Mouse (Mus musculus) layer of hippocampus, adult 9-10 months (tissue): ENCODE data around the gene Clptm1l.

Source experiments
- DNase-seq: peaks from one replicate; pipeline ENCODE4 v3.0.0; 2022; ENCODE audit warnings: low spot score

Clptm1l gene

DNA sequence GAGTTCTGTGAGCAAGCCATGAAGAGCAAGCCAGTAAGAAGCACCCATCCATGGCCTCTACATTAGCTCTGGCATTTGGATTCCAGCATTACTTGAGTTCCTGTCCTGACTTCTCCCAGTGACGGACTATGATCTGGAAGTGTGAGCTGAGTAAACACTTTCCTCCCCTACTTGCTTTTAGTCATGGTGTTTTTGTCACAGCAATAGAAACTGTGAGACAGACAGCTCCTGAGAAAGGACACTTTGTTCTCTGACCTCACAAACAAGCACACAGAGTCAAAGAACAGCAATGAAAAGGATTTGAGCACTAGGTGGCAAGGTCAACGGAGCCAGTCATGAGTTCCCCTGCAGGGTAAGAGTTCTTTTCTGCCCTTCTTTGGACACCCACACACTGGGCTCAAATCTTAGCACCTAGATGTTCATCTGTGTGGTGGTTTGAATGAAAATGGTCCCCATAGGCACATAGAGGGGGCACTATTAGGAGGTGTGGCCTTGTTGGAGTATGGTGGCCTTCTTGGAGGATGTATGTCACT is 56.4 kb downstream of the Clptm1l start:
- DNase-seq = no peak
